Mouse (Mus musculus) liver, embryonic 14.5 days (tissue): Measurements from ENCODE around the gene Zfp449. TPM values are rescaled to one million over a fixed set of nuclear protein-coding genes. Genes with fewer than 3 reads are reported as not detected.

Experiments
- ATAC-seq: fragments of 200-750 bp; cut with Nextera tagmentation; 2 replicates; pipeline ENCODE4 v1.8.0; 2017; ENCODE audit warnings: moderate number of reproducible peaks, mild to moderate bottlenecking, moderate library complexity; ENCODE audit not compliant: insufficient read depth
- DNase-seq, 3 experiments: peaks; one replicate each; pipeline ENCODE4 v3.0.0-alpha.2; 2012 to 2013; ENCODE audit warnings: low read depth in 3 of 3, low spot score in 3 of 3
- H3K27ac ChIP-seq: fragments of 300-500 bp; sonication (generic); 2 replicates; pipeline ENCODE4 v1.5.1; 2014; ENCODE audit warnings: moderate library complexity, mild to moderate bottlenecking, control low read depth, inconsistent platforms
- H3K27me3 ChIP-seq: fragments of 300-500 bp; sonication (generic); 2 replicates; pipeline ENCODE4 v1.6.1; 2014; ENCODE audit warnings: mild to moderate bottlenecking, low read length, moderate library complexity; ENCODE audit not compliant: control insufficient read depth, insufficient read depth
- H3K36me3 ChIP-seq: fragments of 300-500 bp; sonication (generic); replicated peaks from 2 replicates; pipeline ENCODE4 v1.6.1; 2014; ENCODE audit warnings: low read depth; ENCODE audit not compliant: control insufficient read depth, insufficient read depth
- H3K4me1 ChIP-seq, 2 experiments: fragments of 200-500 bp in 1 of 2; fragments of 300-500 bp in 1 of 2; sonication (generic) in 1 of 2; replicated peaks; 2 replicates each; pipeline ENCODE4 v1.6.1; 2012 to 2014; ENCODE audit warnings: antibody characterized with exemption in 1 of 2, inconsistent platforms in 1 of 2, low read length in 1 of 2; ENCODE audit not compliant: control insufficient read depth in 2 of 2, insufficient read depth in 2 of 2
- H3K4me2 ChIP-seq: fragments of 300-500 bp; sonication (generic); 2 replicates; pipeline ENCODE4 v1.6.1; 2014; ENCODE audit warnings: low read depth, mild to moderate bottlenecking, control low read depth, moderate library complexity
- H3K4me3 ChIP-seq, 2 experiments: fragments of 200-500 bp in 1 of 2; fragments of 300-500 bp in 1 of 2; sonication (generic) in 1 of 2; 2 replicates each; pipeline ENCODE4 v1.5.1; 2012 to 2014; ENCODE audit warnings: low read depth in 2 of 2, low read length in 2 of 2, mild to moderate bottlenecking in 2 of 2, control low read depth in 1 of 2, inconsistent platforms in 1 of 2, moderate library complexity in 1 of 2; ENCODE audit not compliant: insufficient read depth in 1 of 2
- H3K9ac ChIP-seq: fragments of 300-500 bp; sonication (generic); replicated peaks from 2 replicates; pipeline ENCODE4 v1.6.1; 2014; ENCODE audit warnings: mild to moderate bottlenecking, control low read depth, moderate library complexity
- H3K9me3 ChIP-seq: fragments of 300-500 bp; sonication (generic); 2 replicates; pipeline ENCODE4 v1.6.1; 2016; ENCODE audit warnings: low read length, mixed read lengths; ENCODE audit not compliant: control insufficient read depth
- CTCF ChIP-seq: IDR thresholded peaks from 2 replicates; pipeline ENCODE4 v1.5.1; 2016; ENCODE audit warnings: antibody characterized with exemption, low read depth, control low read depth
- EP300 ChIP-seq: IDR thresholded peaks from 2 replicates; pipeline ENCODE4 v1.6.1; 2016; ENCODE audit warnings: antibody characterized with exemption, low read depth
- WGBS: fragments of 180-500 bp; shearing (Covaris S2); extraction: QIAGEN DNeasy Blood & Tissue Kit; methylation state at CpG from one replicate; pipeline ENCODE4 v1.1.7; 2014; ENCODE audit not compliant: insufficient replicate concordance; 5-methylcytosine and 5-hydroxymethylcytosine counted together
- polyA plus RNA-seq, 2 experiments: library from polyadenylated mRNA; depleted of rRNA in 1 of 2; stranded (reverse) in 1 of 2; unstranded in 1 of 2; fragments of >200 nt; fragmentation: Nextera tagmentation in 1 of 2; extraction: Ambion mirVana in 1 of 2; gene quantifications; 2 replicates each; pipeline versions ENCODE4 v1.2.1 to v1.2.3; 2012 to 2014

Zfp449 gene
- polyA plus RNA-seq, 2 experiments = 0.48 to 0.70 TPM

DNA sequence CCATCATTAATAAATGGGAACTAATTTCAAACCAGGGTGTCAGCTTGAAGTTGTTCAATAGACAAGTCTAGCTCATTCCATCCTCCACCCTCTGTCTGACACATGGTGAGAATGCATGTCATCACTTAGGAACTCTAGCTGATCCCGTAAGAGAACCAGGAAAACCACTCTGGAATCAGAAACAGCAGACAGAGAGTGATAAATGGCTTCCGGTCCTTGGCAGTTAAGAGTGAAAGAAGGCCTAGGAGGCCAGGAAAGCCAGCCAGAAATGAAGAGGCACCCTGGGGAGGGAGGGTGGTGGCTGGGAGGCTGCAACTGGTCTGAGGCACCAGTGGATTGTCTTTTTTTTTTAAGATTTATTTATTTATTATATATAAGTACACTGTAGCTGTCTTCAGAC lies 34.7 kb downstream of the Zfp449 start:
- no peaks in the 10 kb centered on the region for H3K4me1 ChIP-seq
- no peak overlapping the region for H3K4me3 ChIP-seq
- no peaks in the 10 kb centered on the region for H3K9me3 ChIP-seq
- 47% methylated on average over 2 of the region's 2 CpGs for WGBS
- H3K27ac ChIP-seq = no peak overlapping the region
- H3K9ac ChIP-seq = no peak overlapping the region
- no peaks in the 10 kb centered on the region for H3K36me3 ChIP-seq
- no peak for DNase-seq
- TF ChIP-seq EP300 (no peak), CTCF (no peak)
- H3K4me2 ChIP-seq = no peak overlapping the region
- ATAC-seq = no peak
- no peaks in the 10 kb centered on the region for H3K27me3 ChIP-seq

DNA sequence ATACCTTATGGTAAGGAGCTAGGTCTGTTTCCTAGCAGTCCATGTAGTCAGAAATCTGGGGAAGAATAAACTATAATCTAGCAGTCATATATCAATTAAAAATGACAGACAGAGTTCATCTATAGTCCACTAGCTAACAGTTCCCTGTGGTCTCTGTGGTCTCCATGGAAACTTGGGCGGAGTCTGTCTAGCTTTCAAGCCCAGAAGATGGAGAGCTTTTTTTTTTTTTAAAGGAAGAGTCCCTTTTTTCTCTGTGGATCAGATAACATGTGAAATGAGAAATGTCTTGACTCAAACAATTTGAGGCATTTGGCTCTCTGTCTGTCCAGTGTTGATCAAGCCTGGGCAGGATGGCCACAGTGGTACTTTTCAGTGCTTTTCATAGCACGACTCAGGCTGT lies 37.9 kb downstream of the Zfp449 start:
- Histone ChIP-seq H3K9me3 (no peaks in the 10 kb centered on the region), H3K4me2 (no peak overlapping the region), H3K36me3 (no peaks in the 10 kb centered on the region), H3K4me3 (no peak overlapping the region), H3K27ac (no peak overlapping the region), H3K4me1 (no peaks in the 10 kb centered on the region), H3K9ac (no peak overlapping the region), H3K27me3 (no peaks in the 10 kb centered on the region)
- DNase-seq = no peak
- no peak for ATAC-seq
- TF ChIP-seq EP300 = no peak
- TF ChIP-seq CTCF = no peak
- WGBS = 65% methylated on average over 2 of the region's 2 CpGs

DNA sequence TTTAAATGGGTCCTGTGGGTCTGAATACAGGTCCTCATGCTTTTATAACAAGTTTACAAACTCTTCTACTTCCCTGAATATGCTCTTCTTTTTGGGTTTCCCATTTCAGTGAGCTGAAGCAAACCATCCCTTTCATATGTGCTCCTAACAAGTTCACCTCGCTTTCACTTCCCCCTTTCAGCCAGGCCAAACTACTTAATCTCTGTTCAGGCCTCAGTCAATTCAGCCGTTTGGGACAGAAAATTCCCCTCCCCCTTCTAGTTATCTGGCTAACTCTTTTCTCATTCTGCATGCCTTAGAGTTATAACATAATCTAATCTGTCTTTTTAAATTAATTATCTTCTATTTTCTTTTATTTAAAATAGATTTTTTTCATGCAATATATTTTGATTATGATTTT lies 58.4 kb downstream of the Zfp449 start:
- H3K4me3 ChIP-seq = no peak overlapping the region
- no peaks in the 10 kb centered on the region for H3K4me1 ChIP-seq
- H3K36me3 ChIP-seq = no peaks in the 10 kb centered on the region
- DNase-seq (no peak), ATAC-seq (no peak)
- H3K4me2 ChIP-seq = no peak overlapping the region
- H3K27me3 ChIP-seq = no peaks in the 10 kb centered on the region
- no peak overlapping the region for H3K27ac ChIP-seq
- WGBS = 9% methylated on average over 2 of the region's 2 CpGs
- TF ChIP-seq EP300 (no peak), CTCF (no peak)
- no peaks in the 10 kb centered on the region for H3K9me3 ChIP-seq
- H3K9ac ChIP-seq = no peak overlapping the region

DNA sequence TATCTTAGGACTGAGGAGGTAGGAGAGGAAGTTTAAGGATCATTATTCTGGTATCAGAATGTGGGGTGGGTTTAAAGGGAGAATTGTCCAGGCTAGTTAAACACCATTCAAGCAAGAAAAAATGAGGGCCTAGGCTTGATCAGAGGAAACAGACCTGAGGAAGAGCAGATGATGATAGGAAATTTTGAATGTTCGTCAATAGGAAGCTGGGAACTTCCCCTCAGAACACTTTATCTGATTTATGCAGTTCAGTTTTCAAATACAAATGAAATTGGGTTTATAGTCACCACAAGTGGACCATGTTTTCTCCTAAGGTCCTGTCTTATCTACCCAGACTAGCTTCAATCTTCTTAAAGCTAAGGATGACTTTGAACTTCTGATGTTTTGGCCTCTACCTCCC lies 59.3 kb downstream of the Zfp449 start:
- H3K9me3 ChIP-seq = no peaks in the 10 kb centered on the region
- no peak overlapping the region for H3K4me2 ChIP-seq
- H3K27me3 ChIP-seq = no peaks in the 10 kb centered on the region
- no peak for ATAC-seq
- H3K36me3 ChIP-seq = no peaks in the 10 kb centered on the region
- TF ChIP-seq EP300 (no peak), CTCF (no peak)
- no peak overlapping the region for H3K4me3 ChIP-seq
- no peak for DNase-seq
- no peaks in the 10 kb centered on the region for H3K4me1 ChIP-seq
- H3K27ac ChIP-seq = no peak overlapping the region
- 5% methylated on average over 1 of the region's 1 CpGs for WGBS
- H3K9ac ChIP-seq = no peak overlapping the region

DNA sequence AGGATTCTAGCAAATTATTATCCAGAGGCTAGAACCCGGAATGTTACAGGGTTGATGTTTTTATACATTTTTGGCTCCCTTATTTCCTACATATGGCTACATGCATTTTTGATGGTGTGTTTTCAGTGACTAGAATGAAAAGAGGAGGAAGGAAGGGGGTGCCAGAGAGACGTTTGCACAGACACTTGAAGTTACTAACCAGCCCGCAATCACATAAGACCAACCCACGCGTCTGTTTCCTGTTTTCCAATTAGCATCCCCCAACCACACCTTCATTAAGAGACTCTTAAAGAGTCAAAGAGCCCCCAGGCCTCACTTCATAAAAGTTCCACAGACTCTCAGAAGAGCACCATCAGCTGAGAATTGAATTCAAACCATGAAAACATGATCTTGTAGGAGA lies 59.9 kb downstream of the Zfp449 start:
- Histone ChIP-seq H3K4me2 (no peak overlapping the region), H3K9me3 (no peaks in the 10 kb centered on the region), H3K36me3 (no peaks in the 10 kb centered on the region), H3K4me3 (no peak overlapping the region), H3K4me1 (no peaks in the 10 kb centered on the region), H3K27me3 (no peaks in the 10 kb centered on the region), H3K9ac (no peak overlapping the region), H3K27ac (no peak overlapping the region)
- 39% methylated on average over 5 of the region's 5 CpGs for WGBS
- TF ChIP-seq EP300 (no peak), CTCF (no peak)
- no peak for ATAC-seq
- no peak for DNase-seq

Other genes with a start within 250 kb of the Zfp449 start
- gene 3830403N18Rik, start 209.8 kb upstream of the Zfp449 start, polyA plus RNA-seq (2012; rRNA removed) = 0.05 and 0.31 TPM in 2 replicates
- gene 3830403N18Rik, start 209.8 kb upstream of the Zfp449 start, polyA plus RNA-seq (2014; fragmentation: Nextera tagmentation; extraction: Ambion mirVana) = 0.61 and 0.68 TPM in 2 replicates
- not detected in 2 replicates for gene Gm773, start 133.5 kb upstream of the Zfp449 start, polyA plus RNA-seq (2012; rRNA removed)
- gene Gm773, start 133.5 kb upstream of the Zfp449 start, polyA plus RNA-seq (2014; fragmentation: Nextera tagmentation; extraction: Ambion mirVana) = not detected in 2 replicates
- gene Smim10l2a, start 28.2 kb downstream of the Zfp449 start, polyA plus RNA-seq (2012; rRNA removed) = 0.06 and 0.18 TPM in 2 replicates
- gene Smim10l2a, start 28.2 kb downstream of the Zfp449 start, polyA plus RNA-seq (2014; fragmentation: Nextera tagmentation; extraction: Ambion mirVana) = 0.25 and 0.29 TPM in 2 replicates
- gene Gm2174, start 101.6 kb downstream of the Zfp449 start, polyA plus RNA-seq (2012; rRNA removed) = not detected in 2 replicates
- gene Gm2174, start 101.6 kb downstream of the Zfp449 start, polyA plus RNA-seq (2014; fragmentation: Nextera tagmentation; extraction: Ambion mirVana) = 2.0 and 2.1 TPM in 2 replicates
- gene Ints6l, start 108.5 kb downstream of the Zfp449 start, polyA plus RNA-seq (2012; rRNA removed) = 47.2 and 79.7 TPM in 2 replicates
- 35.0 and 36.4 TPM in 2 replicates for gene Ints6l, start 108.5 kb downstream of the Zfp449 start, polyA plus RNA-seq (2014; fragmentation: Nextera tagmentation; extraction: Ambion mirVana)
- not detected in 2 replicates for gene Gm10477, start 178.3 kb downstream of the Zfp449 start, polyA plus RNA-seq (2012; rRNA removed)
- not detected in 2 replicates for gene Gm10477, start 178.3 kb downstream of the Zfp449 start, polyA plus RNA-seq (2014; fragmentation: Nextera tagmentation; extraction: Ambion mirVana)
- gene Gm648, start 203.2 kb downstream of the Zfp449 start, polyA plus RNA-seq (2012; rRNA removed) = 0.04 TPM in 1 of 2 replicates, not detected in the other
- not detected in 2 replicates for gene Gm648, start 203.2 kb downstream of the Zfp449 start, polyA plus RNA-seq (2014; fragmentation: Nextera tagmentation; extraction: Ambion mirVana)